In the genomic region with DNA sequence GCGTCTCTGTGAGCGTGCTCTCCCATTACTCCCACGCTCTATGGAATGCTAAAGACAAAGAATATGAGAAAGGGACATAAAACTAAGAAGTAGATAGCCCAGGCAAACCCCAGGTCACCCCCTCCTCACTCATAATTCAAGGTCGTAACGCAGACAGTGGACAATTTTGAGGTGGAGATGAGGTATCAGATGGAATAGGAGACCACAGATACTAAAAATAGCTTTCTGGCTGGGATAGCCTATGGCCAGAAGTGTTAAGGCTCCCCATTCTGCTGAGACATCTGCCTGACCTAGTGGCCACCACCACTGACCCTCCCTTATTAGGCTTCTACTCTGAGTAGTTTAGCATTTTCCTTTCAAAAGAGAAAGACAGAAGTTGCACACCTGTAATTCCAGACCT, we compare ENCODE assay signal across 16 mouse cellular contexts.
"Had no signal": no experiment of that assay in that cellular context is flagged by ENCODE, and none has a peak within 500 bp of the region (broad histone marks: within the 10 kb centered on the region; RNA-seq: fewer than 3 reads in every experiment).

No protein-coding gene starts in this region.

- H3K4me3 ChIP-seq: neural tube, embryonic 13.5 days; neural tube, embryonic 15.5 days; stomach, embryonic 15.5 days had no signal

- H3K4me1 ChIP-seq: neural tube, embryonic 15.5 days; stomach, embryonic 15.5 days had no signal

- H3K27me3 ChIP-seq: stomach, embryonic 15.5 days had no signal

- H3K9ac ChIP-seq: neural tube, embryonic 13.5 days; neural tube, embryonic 15.5 days; stomach, embryonic 15.5 days had no signal

- H3K9me3 ChIP-seq: neural tube, embryonic 13.5 days; neural tube, embryonic 15.5 days; stomach, embryonic 15.5 days had no signal

- H3K4me2 ChIP-seq: neural tube, embryonic 13.5 days; neural tube, embryonic 15.5 days; stomach, embryonic 15.5 days had no signal

- DNase-seq: retina, postnatal 1 day; right cerebral cortex, adult 18-20 months; right cerebral cortex, postnatal 14 days; right cerebral cortex, postnatal 25 days; right cerebral cortex, postnatal 4 days; spleen, adult 18-20 months; thymus, adult 18-20 months; thymus, adult 2 months; thymus, postnatal 14 days; thymus, postnatal 25 days; thymus, postnatal 36 days; thymus, postnatal 4 days had no signal

- H3K36me3 ChIP-seq: neural tube, embryonic 13.5 days; neural tube, embryonic 15.5 days; stomach, embryonic 15.5 days had no signal

- H3K27ac ChIP-seq: neural tube, embryonic 13.5 days; neural tube, embryonic 15.5 days; stomach, embryonic 15.5 days; stomach, postnatal 0 days had no signal
